Mouse (Mus musculus) kidney, embryonic 14.5 days (tissue): ENCODE measurements around the gene Cachd1. TPM values are rescaled to one million over a fixed set of nuclear protein-coding genes. Genes with fewer than 3 reads are reported as not detected.

Experiments
- ATAC-seq: fragments of 200-750 bp; cut with Nextera tagmentation; 2 replicates; pipeline ENCODE4 v1.8.0; 2017; ENCODE audit warnings: moderate number of reproducible peaks, mild to moderate bottlenecking, moderate TSS enrichment, moderate library complexity; ENCODE audit not compliant: low FRiP score, low TSS enrichment
- H3K27ac ChIP-seq: fragments of 300-500 bp; sonication (generic); 2 replicates; pipeline ENCODE4 v1.5.1; 2014; ENCODE audit warnings: low read depth, mild to moderate bottlenecking, low read length, moderate library complexity, mixed read lengths
- H3K27me3 ChIP-seq: fragments of 300-500 bp; sonication (generic); 2 replicates; pipeline ENCODE4 v1.6.1; 2014; ENCODE audit warnings: mild to moderate bottlenecking, low read length; ENCODE audit not compliant: control insufficient read depth, insufficient read depth
- H3K36me3 ChIP-seq: fragments of 300-500 bp; sonication (generic); 2 replicates; pipeline ENCODE4 v1.6.1; 2014; ENCODE audit warnings: low read length, mixed read lengths; ENCODE audit not compliant: control insufficient read depth, insufficient read depth
- H3K4me1 ChIP-seq: fragments of 300-500 bp; sonication (generic); 2 replicates; pipeline ENCODE4 v1.6.1; 2014; ENCODE audit warnings: low read length, mixed read lengths; ENCODE audit not compliant: control insufficient read depth, insufficient read depth
- H3K4me2 ChIP-seq: fragments of 300-500 bp; sonication (generic); replicated peaks from 2 replicates; pipeline ENCODE4 v1.6.1; 2014; ENCODE audit warnings: low read depth, mild to moderate bottlenecking, low read length
- H3K4me3 ChIP-seq: fragments of 300-500 bp; sonication (generic); 2 replicates; pipeline ENCODE4 v1.5.1; 2014; ENCODE audit warnings: mild to moderate bottlenecking, low read length
- H3K9ac ChIP-seq: fragments of 300-500 bp; sonication (generic); 2 replicates; pipeline ENCODE4 v1.6.1; 2014; ENCODE audit warnings: low read depth, mild to moderate bottlenecking, low read length, moderate library complexity
- H3K9me3 ChIP-seq: fragments of 300-500 bp; sonication (generic); 2 replicates; pipeline ENCODE4 v1.6.1; 2016; ENCODE audit warnings: low read length; ENCODE audit not compliant: control insufficient read depth
- WGBS: fragments of 180-500 bp; shearing (Covaris S2); extraction: QIAGEN DNeasy Blood & Tissue Kit; methylation state at CpG from one replicate; pipeline ENCODE4 v1.1.7; 2014; 5-methylcytosine and 5-hydroxymethylcytosine counted together
- polyA plus RNA-seq: library from polyadenylated mRNA; unstranded; fragments of >200 nt; fragmentation: Nextera tagmentation; extraction: Ambion mirVana; gene quantifications from 2 replicates; pipeline ENCODE4 v1.2.1, GENCODE M21; 2014

Cachd1 gene
- polyA plus RNA-seq, 1 experiment from 2014 or later = 25.0 TPM

DNA sequence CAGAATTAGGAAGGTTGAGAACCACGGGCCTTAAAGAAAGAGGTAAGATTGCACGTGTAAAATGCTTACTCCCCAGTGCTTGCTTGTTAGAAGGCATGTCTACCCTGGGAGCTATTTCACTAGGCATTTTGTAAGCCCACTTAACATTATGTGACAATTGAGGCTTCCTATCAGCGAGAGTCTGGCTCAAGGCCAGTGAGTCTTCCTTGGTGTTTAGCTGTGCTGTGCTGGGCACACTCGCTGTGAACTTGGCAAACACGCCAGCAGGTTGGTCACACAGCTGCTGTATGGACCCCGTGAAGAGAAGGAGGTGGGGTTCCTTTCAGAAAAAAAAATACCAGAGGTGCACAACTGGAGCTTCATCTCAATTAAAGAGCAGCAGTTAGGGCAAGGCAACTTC is 4.4 kb downstream of the Cachd1 start:
- H3K4me2 ChIP-seq = no peak overlapping the region
- H3K27me3 ChIP-seq = no peaks in the 10 kb centered on the region
- WGBS = 77% methylated on average over 6 of the region's 6 CpGs
- H3K4me1 ChIP-seq = peaks cover 22% of the 10 kb centered on the region
- H3K36me3 ChIP-seq = no peaks in the 10 kb centered on the region
- H3K27ac ChIP-seq = no peak overlapping the region
- no peak overlapping the region for H3K9ac ChIP-seq
- no peak overlapping the region for H3K4me3 ChIP-seq
- no peaks in the 10 kb centered on the region for H3K9me3 ChIP-seq
- no peak for ATAC-seq

DNA sequence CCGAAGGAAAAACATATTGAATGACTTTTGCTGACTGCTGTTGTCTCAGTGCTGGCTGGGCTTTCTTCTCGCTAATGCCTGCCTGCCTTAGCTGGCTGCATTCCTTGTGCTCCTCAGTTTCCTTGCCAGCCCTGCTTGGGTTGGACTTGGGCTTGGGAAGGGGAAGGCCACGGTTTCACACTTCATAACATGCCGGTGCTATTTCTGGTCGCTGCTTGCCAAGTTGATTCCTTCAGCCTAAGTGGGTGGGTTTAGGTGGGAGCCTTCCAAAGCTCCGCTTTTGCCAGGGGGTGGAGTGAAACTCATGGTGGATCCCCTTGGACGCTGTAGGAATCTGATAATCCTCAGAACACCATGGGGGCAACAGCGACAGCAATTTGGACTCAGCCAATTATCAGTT is 5.9 kb downstream of the Cachd1 start:
- WGBS = 52% methylated on average over 8 of the region's 8 CpGs
- Histone ChIP-seq H3K9ac (no peak overlapping the region), H3K4me2 (no peak overlapping the region), H3K4me3 (no peak overlapping the region), H3K9me3 (no peaks in the 10 kb centered on the region), H3K27me3 (no peaks in the 10 kb centered on the region), H3K4me1 (peaks cover 22% of the 10 kb centered on the region), H3K27ac (no peak overlapping the region), H3K36me3 (no peaks in the 10 kb centered on the region)
- no peak for ATAC-seq

DNA sequence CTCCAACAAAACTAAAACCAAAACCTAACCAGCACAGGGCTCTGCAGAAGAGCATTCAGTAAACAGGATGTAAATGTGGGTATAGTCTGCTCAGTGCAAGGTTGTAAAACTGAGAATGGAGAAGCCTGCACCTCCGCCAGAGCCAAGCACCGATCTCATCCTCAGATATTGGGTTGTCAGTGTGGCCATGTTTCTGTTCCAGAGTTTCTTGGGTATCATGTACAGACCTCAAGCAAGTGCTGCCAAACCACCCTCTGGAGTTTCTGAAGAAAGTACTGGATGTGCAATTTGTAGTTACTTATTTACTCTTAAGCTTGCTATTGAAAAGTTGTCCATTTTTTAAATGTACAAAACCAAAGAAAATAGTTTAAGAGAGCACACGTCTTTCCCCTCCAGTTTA is 6.4 kb downstream of the Cachd1 start:
- Histone ChIP-seq H3K4me1 (peaks cover 22% of the 10 kb centered on the region), H3K27me3 (no peaks in the 10 kb centered on the region), H3K9ac (no peak overlapping the region), H3K36me3 (no peaks in the 10 kb centered on the region), H3K4me2 (no peak overlapping the region), H3K4me3 (no peak overlapping the region), H3K9me3 (no peaks in the 10 kb centered on the region), H3K27ac (no peak overlapping the region)
- ATAC-seq = no peak
- WGBS = 66% methylated on average over 3 of the region's 3 CpGs

DNA sequence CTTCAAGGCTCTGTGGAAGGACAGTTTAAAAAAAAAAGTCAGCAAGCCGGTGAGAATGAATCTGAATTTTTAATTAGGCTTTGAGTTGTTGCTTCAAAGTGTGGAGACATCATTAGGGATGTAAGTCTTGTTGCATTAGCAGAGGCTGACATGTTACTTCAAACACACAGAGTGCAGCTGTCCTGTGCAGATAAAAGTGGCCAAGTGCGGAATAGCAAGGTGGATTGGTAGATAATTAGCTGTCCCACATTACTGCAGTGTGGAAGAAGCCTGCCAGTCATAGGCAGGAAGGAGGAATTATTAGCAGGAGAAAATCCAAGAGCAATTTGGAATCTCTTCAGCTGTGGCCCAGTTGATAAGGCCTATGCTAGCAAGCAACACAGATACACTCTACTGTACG is 10.7 kb downstream of the Cachd1 start:
- no peak overlapping the region for H3K9ac ChIP-seq
- no peaks in the 10 kb centered on the region for H3K36me3 ChIP-seq
- H3K27ac ChIP-seq = no peak overlapping the region
- no peaks in the 10 kb centered on the region for H3K27me3 ChIP-seq
- H3K9me3 ChIP-seq = no peaks in the 10 kb centered on the region
- no peak overlapping the region for H3K4me2 ChIP-seq
- H3K4me3 ChIP-seq = no peak overlapping the region
- no peak for ATAC-seq
- WGBS = 78% methylated on average over 3 of the region's 3 CpGs
- peaks cover 11% of the 10 kb centered on the region; the same call in 1 of the 2 replicates for H3K4me1 ChIP-seq

DNA sequence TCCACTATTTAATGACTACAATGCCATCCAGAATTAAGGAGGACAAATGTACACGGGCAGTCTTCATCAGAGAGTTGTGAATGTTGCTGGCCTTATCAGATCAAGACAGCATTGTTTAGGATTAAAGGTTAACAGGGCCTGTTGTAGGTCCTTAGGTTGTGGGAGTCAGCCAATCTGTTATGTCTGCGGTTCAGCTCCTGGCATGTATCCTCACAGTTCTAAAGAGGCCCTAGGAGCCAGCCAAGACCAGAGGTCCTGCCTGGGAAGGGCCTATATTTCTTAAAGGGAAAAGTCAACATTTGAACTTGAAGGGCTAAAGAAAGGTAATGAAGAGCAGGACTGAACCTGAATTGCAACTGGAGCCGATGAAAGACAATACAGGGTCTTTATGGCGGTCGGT is 13.7 kb downstream of the Cachd1 start:
- H3K36me3 ChIP-seq = no peaks in the 10 kb centered on the region
- ATAC-seq = no peak
- WGBS = 44% methylated on average over 5 of the region's 5 CpGs
- no peak overlapping the region for H3K9ac ChIP-seq
- H3K4me1 ChIP-seq = peaks cover 18% of the 10 kb centered on the region; the same call in 1 of the 2 replicates
- no peak overlapping the region for H3K4me2 ChIP-seq
- H3K4me3 ChIP-seq = no peak overlapping the region
- 0 out of 2 replicates have a peak overlapping the region, but pooled peaks have one; percentile 24 for H3K27ac ChIP-seq
- H3K9me3 ChIP-seq = no peaks in the 10 kb centered on the region
- no peaks in the 10 kb centered on the region for H3K27me3 ChIP-seq

DNA sequence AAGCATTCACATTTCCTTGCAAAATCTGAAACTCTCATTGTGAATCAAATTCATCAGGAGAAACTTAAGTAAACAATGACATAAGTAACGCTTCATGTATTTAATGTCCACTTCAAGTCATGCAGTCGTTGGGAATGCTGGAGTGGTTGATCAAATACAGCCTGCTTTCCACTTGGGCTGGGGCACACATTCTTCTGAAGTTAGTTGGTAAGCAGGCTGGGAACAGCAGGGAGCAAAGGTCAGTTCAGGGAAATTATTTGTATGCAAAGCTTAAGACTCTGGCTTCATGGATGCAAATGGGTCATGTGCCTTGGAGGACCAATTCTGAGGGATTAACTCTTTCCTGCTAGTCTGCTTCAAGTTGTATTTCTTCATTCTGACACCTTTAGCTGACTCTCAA is 16.7 kb downstream of the Cachd1 start:
- Histone ChIP-seq H3K9me3 (no peaks in the 10 kb centered on the region), H3K36me3 (no peaks in the 10 kb centered on the region), H3K9ac (no peak overlapping the region), H3K4me3 (no peak overlapping the region), H3K4me1 (peaks cover 47% of the 10 kb centered on the region), H3K4me2 (no peak overlapping the region), H3K27me3 (no peaks in the 10 kb centered on the region), H3K27ac (no peak overlapping the region; the same call in 1 of the 2 replicates)
- WGBS = 9% methylated on average over 2 of the region's 2 CpGs
- peak; percentile 32; the same call in 1 of the 2 replicates for ATAC-seq

DNA sequence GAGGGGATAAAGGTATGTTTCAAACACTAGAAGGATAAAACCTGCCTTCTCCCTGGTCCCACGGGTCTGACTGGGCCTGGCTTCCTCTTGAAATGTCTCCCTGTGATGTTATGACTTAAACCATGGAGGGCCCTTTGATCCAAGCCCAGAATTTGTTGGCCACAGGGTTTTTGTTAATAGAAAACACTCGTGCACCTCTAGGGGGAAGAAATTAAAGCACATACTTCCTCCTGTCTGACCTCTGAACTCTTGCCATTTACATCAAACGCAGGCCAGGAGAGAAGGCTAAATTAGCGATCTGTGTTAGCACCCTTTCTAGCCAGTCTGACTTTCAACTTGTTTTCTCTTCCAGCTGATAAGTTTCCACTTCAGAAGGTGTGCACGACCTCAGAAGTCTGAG is 19.0 kb downstream of the Cachd1 start:
- Histone ChIP-seq H3K4me2 (no peak overlapping the region), H3K9ac (no peak overlapping the region), H3K4me1 (peaks cover 45% of the 10 kb centered on the region), H3K4me3 (no peak overlapping the region), H3K27me3 (no peaks in the 10 kb centered on the region), H3K27ac (peak overlapping the region; percentile 30; the same call in 1 of the 2 replicates), H3K9me3 (no peaks in the 10 kb centered on the region), H3K36me3 (no peaks in the 10 kb centered on the region)
- WGBS = 5% methylated on average over 5 of the region's 5 CpGs
- no peak for ATAC-seq

DNA sequence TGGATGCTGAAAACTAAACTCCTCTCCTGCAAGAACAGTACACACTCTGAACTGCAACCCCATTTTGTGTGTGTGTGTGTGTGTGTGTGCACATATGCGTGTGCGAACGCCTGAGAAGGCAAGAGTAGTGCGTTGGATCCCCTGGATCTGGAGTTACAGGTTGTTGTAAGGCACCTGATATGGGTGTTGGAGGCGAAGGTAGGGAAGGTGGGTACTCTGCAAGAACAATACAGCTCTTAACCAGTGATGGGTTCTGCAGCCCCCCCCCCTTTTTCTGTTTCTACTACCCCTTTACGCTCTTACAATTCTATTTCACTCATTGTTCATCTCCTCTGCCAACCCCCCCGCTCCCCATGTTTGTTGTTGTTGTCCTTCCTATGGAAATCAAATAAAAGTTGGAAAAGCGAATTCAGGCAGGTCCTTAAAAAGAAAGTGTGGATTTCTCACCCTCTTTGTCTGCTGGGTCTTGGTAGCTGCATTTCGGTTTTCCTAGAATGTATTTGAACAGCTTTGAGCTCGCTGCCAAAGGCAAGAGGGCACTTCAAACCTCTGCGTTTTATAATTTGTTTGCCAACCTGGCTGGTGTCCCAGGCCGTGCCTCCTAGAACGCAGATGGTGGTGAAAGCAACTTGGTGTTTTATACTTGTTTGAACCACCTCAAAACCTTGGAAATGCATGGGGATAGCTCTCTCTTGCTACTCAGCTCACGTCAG is 24.4 kb downstream of the Cachd1 start:
- Histone ChIP-seq H3K27ac (no peak overlapping the region), H3K36me3 (no peaks in the 10 kb centered on the region), H3K9ac (no peak overlapping the region), H3K4me1 (peaks cover 28% of the 10 kb centered on the region), H3K4me2 (no peak overlapping the region), H3K4me3 (no peak overlapping the region), H3K9me3 (no peaks in the 10 kb centered on the region), H3K27me3 (no peaks in the 10 kb centered on the region)
- 91% methylated on average over 14 of the region's 14 CpGs for WGBS
- ATAC-seq = no peak

DNA sequence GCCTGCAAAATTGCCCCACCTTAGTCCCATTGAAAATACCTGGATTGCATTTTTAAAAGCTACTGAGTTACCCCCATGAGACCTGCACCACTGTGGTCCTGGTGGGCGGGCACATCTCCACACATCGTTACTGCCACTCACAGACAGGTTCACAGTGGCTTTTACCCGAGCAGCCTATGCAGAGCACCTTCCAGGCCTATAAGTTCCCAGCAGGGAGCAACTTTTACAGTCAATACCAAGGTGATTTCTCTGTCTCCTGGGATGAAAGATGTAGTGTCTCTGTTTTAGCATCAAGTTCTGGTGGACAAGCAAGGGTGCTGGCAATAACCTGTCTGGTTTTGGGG is 24.9 kb downstream of the Cachd1 start:
- Histone ChIP-seq H3K4me2 (no peak overlapping the region), H3K27ac (no peak overlapping the region)
- ATAC-seq = no peak

More for the DNA sequence above, 24.9 kb downstream of the Cachd1 start:
- Histone ChIP-seq H3K9me3 (no peaks in the 10 kb centered on the region), H3K4me1 (peaks cover 22% of the 10 kb centered on the region), H3K36me3 (no peaks in the 10 kb centered on the region), H3K4me3 (no peak overlapping the region), H3K27me3 (no peaks in the 10 kb centered on the region), H3K9ac (no peak overlapping the region)
- WGBS = 68% methylated on average over 3 of the region's 3 CpGs
